ENCODE assay signal across 10 mouse cellular contexts in the genomic region with DNA sequence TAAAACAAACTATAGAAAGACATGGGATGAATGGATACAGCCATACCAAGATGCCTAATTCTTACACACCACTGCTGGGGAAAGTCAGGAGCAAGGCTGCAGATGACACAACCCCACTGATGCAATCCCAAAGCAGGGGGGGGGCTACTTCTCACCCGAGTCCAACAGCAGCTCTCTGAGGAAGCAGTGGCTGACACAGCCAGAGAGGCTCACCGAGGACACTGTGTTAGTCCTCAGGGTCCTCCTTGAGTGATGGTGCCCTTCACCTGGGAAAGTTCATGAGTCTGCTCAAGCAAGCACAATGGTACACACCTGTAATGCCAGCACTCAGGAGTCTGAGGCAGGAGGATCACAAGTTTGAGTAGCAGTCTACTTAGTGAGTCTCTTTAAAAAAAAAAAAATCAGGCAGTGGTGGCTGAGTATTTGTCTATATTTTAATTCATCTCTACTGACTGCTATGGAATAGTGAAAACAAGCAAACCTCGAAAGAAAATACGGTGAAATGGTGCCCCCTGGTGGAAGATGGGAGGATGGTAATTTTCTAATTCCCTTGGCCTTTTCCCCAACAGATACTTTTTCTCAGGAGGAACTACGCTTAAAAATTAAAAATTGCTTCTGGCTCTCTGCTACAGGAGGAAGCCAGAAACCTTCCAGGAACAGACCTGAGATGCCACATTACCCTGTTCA. TPM values are rescaled to one million over a fixed set of nuclear protein-coding genes. Genes with fewer than 3 reads are reported as not detected.
DNase-seq lines count a peak whose midpoint lies in the region; ATAC-seq and TF ChIP-seq lines count a peak whose summit lies in the region.
"Had no signal": no experiment of that assay in that cellular context is flagged by ENCODE, and none has a peak within 500 bp of the region (broad histone marks: within the 10 kb centered on the region; RNA-seq: fewer than 3 reads in every experiment).

No protein-coding gene starts in this region.

- 0 out of 2 replicates have a peak, but pooled peaks cover 3% of the 10 kb centered on the region for H3K4me1 ChIP-seq in hindbrain, embryonic 10.5 days (replicated peaks)
- H3K4me1 ChIP-seq in hindbrain, embryonic 16.5 days (ENCODE audit: control insufficient read depth, insufficient read depth, low read depth, low read length): no peaks in the 10 kb centered on the region
- H3K4me1 ChIP-seq in ES-E14 (ENCODE audit: control insufficient read depth in 2 of 2, insufficient read depth in 2 of 2, low read length in 2 of 2, poor library complexity in 1 of 2): no peaks in the 10 kb centered on the region
- no peaks in the 10 kb centered on the region for H3K4me1 ChIP-seq in stomach, postnatal 0 days (replicated peaks; ENCODE audit: control insufficient read depth, insufficient read depth)

- DNase-seq in hindbrain, embryonic 10.5 days (ENCODE audit: low spot score): peak; percentile 49
- DNase-seq in ES-E14 (ENCODE audit: low read depth, low spot score): peak; percentile 65
- peak; percentile 52 for DNase-seq in cerebellum, adult 11-12 months
- peak; percentile 70 to 81 for DNase-seq in frontal cortex, postnatal 36 days (ENCODE audit: low spot score in 2 of 2)
- peak; percentile 68 to 84 for DNase-seq in layer of hippocampus, postnatal 14 days (ENCODE audit: low spot score in 2 of 2)
- peak; percentile 76 for DNase-seq in stomach, postnatal 0 days (ENCODE audit: low spot score)

- WGBS in hindbrain, embryonic 10.5 days: 40% methylated on average over 5 of the region's 5 CpGs
- WGBS in hindbrain, embryonic 16.5 days: 36% methylated on average over 5 of the region's 5 CpGs
- 11% methylated on average over 5 of the region's 5 CpGs for WGBS in stomach, postnatal 0 days

- in situ Hi-C loops in ES-E14 (cut with MboI; ENCODE audit: low sequenced_read_pairs in 2 of 2, unreplicated experiment in 2 of 2): no loop called here

- no peak; the same call in 1 of the 2 replicates for ATAC-seq in hindbrain, embryonic 16.5 days
- ATAC-seq in megakaryocyte progenitor cell, adult 5-6 weeks (replicated peaks; ENCODE audit: poor library complexity): peak; percentile 90
- peak; percentile 64 for ATAC-seq in stomach, postnatal 0 days (ENCODE audit: low FRiP score, low TSS enrichment)

- H3K9me3 ChIP-seq in hindbrain, embryonic 10.5 days: no peaks in the 10 kb centered on the region
- no peaks in the 10 kb centered on the region for H3K9me3 ChIP-seq in hindbrain, embryonic 16.5 days (ENCODE audit: control insufficient read depth, low read length)
- no peaks in the 10 kb centered on the region for H3K9me3 ChIP-seq in ES-E14 (ENCODE audit: control insufficient read depth, insufficient read depth, low read depth, low read length)
- no peaks in the 10 kb centered on the region for H3K9me3 ChIP-seq in stomach, postnatal 0 days (ENCODE audit: control insufficient read depth, low read length)
- H3K9me3 ChIP-seq: embryonic facial prominence, embryonic 13.5 days; neural tube, embryonic 13.5 days had no signal

- H3K27ac ChIP-seq in hindbrain, embryonic 10.5 days: no peak overlapping the region
- H3K27ac ChIP-seq in hindbrain, embryonic 16.5 days (ENCODE audit: low read depth, low read length): no peak overlapping the region
- H3K27ac ChIP-seq in ES-E14 (ENCODE audit: insufficient read depth, low read depth, low read length, poor library complexity, severe bottlenecking): no peak overlapping the region
- no peak overlapping the region for H3K27ac ChIP-seq in stomach, postnatal 0 days (replicated peaks)
- H3K27ac ChIP-seq: embryonic facial prominence, embryonic 13.5 days; neural tube, embryonic 13.5 days had no signal

- no peak overlapping the region for H3K9ac ChIP-seq in hindbrain, embryonic 16.5 days (ENCODE audit: low read depth, low read length)
- H3K9ac ChIP-seq in ES-E14 (ENCODE audit: insufficient read depth, low read depth, low read length, poor library complexity, severe bottlenecking): no peak overlapping the region
- no peak overlapping the region for H3K9ac ChIP-seq in stomach, postnatal 0 days (ENCODE audit: low read length)
- H3K9ac ChIP-seq: embryonic facial prominence, embryonic 13.5 days; neural tube, embryonic 13.5 days had no signal

- TF ChIP-seq EP300 in stomach, postnatal 0 days (optimal IDR thresholded peaks at IDR 0.05): no peak

- no peak overlapping the region for H3K4me2 ChIP-seq in hindbrain, embryonic 16.5 days (ENCODE audit: low read length)
- no peak overlapping the region for H3K4me2 ChIP-seq in stomach, postnatal 0 days (replicated peaks; ENCODE audit: low read depth)
- H3K4me2 ChIP-seq: embryonic facial prominence, embryonic 13.5 days; neural tube, embryonic 13.5 days had no signal

- H3K36me3 ChIP-seq in hindbrain, embryonic 10.5 days: peaks cover 26% of the 10 kb centered on the region
- peaks cover 11% of the 10 kb centered on the region for H3K36me3 ChIP-seq in hindbrain, embryonic 16.5 days (ENCODE audit: control insufficient read depth, insufficient read depth, low read length)
- H3K36me3 ChIP-seq in ES-E14 (ENCODE audit: control insufficient read depth, insufficient read depth, low read length, poor library complexity, severe bottlenecking): no peaks in the 10 kb centered on the region
- H3K36me3 ChIP-seq in stomach, postnatal 0 days (ENCODE audit: control insufficient read depth, insufficient read depth, low read length): peaks cover 5% of the 10 kb centered on the region

- no peak overlapping the region for H3K4me3 ChIP-seq in hindbrain, embryonic 10.5 days
- no peak overlapping the region for H3K4me3 ChIP-seq in hindbrain, embryonic 16.5 days (ENCODE audit: low read length)
- no peak overlapping the region for H3K4me3 ChIP-seq in ES-E14 (ENCODE audit: insufficient read depth in 1 of 2, low read depth in 1 of 2, low read length in 2 of 2, poor library complexity in 1 of 2, severe bottlenecking in 1 of 2)
- H3K4me3 ChIP-seq in stomach, postnatal 0 days (ENCODE audit: low read depth, low read length): no peak overlapping the region
- H3K4me3 ChIP-seq: embryonic facial prominence, embryonic 13.5 days; neural tube, embryonic 13.5 days had no signal

- H3K27me3 ChIP-seq in hindbrain, embryonic 10.5 days (ENCODE audit: insufficient read depth, poor library complexity, severe bottlenecking): no peaks in the 10 kb centered on the region
- no peaks in the 10 kb centered on the region for H3K27me3 ChIP-seq in hindbrain, embryonic 16.5 days (replicated peaks; ENCODE audit: control insufficient read depth, insufficient read depth, low read length)
- no peaks in the 10 kb centered on the region for H3K27me3 ChIP-seq in stomach, postnatal 0 days (ENCODE audit: control insufficient read depth, insufficient read depth, low read length)
- H3K27me3 ChIP-seq: embryonic facial prominence, embryonic 13.5 days; neural tube, embryonic 13.5 days had no signal

- TF ChIP-seq CTCF in stomach, postnatal 0 days (IDR thresholded peaks at IDR 0.05; ENCODE audit: low read depth): peak; percentile 88

TF ChIP-seq in ES-E14, 5 proteins besides CTCF, POLR2A, EP300 and RAD21:
- TF ChIP-seq CHD2 (IDR thresholded peaks at IDR 0.05; ENCODE audit: low read depth, low read length) (no peak), ZC3H11A (IDR thresholded peaks at IDR 0.05; ENCODE audit: borderline replicate concordance, low read depth, low read length) (peak; percentile 97)

RNA-seq across cellular contexts. Expression of a gene that starts 12.2 kb away (rescaled TPM):
- polyA plus RNA-seq in hindbrain, embryonic 10.5 days (2016; fragmentation: Nextera tagmentation; extraction: Ambion mirVana): 37.9 and 48.3 TPM in 2 replicates
- 69.3 and 69.6 TPM in 2 replicates for polyA plus RNA-seq in hindbrain, embryonic 16.5 days (2015; fragmentation: Nextera tagmentation; extraction: Ambion mirVana)
- 12.6 and 20.3 TPM in 2 replicates for total RNA-seq in ES-E14 (2012; rRNA removed)
- 10 to 100 TPM; 79.6 to 84.0 TPM for total RNA-seq in layer of hippocampus, postnatal 14 days (2021)
- total RNA-seq in megakaryocyte progenitor cell, adult 5-6 weeks (2015): 35.3 and 37.8 TPM in 2 replicates
- 35.4 and 58.6 TPM in 2 replicates for total RNA-seq in megakaryocyte progenitor cell, adult 5-6 weeks (2017)
- 42.9 and 43.8 TPM in 2 replicates for polyA plus RNA-seq in stomach, postnatal 0 days (2015; fragmentation: Nextera tagmentation; extraction: Ambion mirVana)

RNA-seq across cellular contexts. Expression of a gene that starts 12.2 kb away (rescaled TPM):
- 32.6 and 33.6 TPM in 2 replicates for polyA plus RNA-seq in hindbrain, embryonic 10.5 days (2016; fragmentation: Nextera tagmentation; extraction: Ambion mirVana)
- 24.8 and 30.7 TPM in 2 replicates for polyA plus RNA-seq in hindbrain, embryonic 16.5 days (2015; fragmentation: Nextera tagmentation; extraction: Ambion mirVana)
- 10.6 and 11.3 TPM in 2 replicates for total RNA-seq in ES-E14 (2012; rRNA removed)
- 10 to 100 TPM; 18.6 to 21.4 TPM for total RNA-seq in layer of hippocampus, postnatal 14 days (2021)
- total RNA-seq in megakaryocyte progenitor cell, adult 5-6 weeks (2015): 3.3 and 3.5 TPM in 2 replicates
- 2.2 and 4.1 TPM in 2 replicates for total RNA-seq in megakaryocyte progenitor cell, adult 5-6 weeks (2017)
- polyA plus RNA-seq in stomach, postnatal 0 days (2015; fragmentation: Nextera tagmentation; extraction: Ambion mirVana): 328 and 372 TPM in 2 replicates

RNA-seq across cellular contexts. Expression of a gene that starts 50.2 kb away (rescaled TPM):
- 0.48 and 0.51 TPM in 2 replicates for polyA plus RNA-seq in hindbrain, embryonic 10.5 days (2016; fragmentation: Nextera tagmentation; extraction: Ambion mirVana)
- polyA plus RNA-seq in hindbrain, embryonic 16.5 days (2015; fragmentation: Nextera tagmentation; extraction: Ambion mirVana): 0.69 and 0.78 TPM in 2 replicates
- 0.48 and 1.4 TPM in 2 replicates for total RNA-seq in ES-E14 (2012; rRNA removed)
- total RNA-seq in layer of hippocampus, postnatal 14 days (2021): 1 to 10 TPM in 1 of 2 experiments, under 1 TPM in 1; 0.62 to 1.7 TPM
- total RNA-seq in megakaryocyte progenitor cell, adult 5-6 weeks (2015): not detected in 2 replicates
- total RNA-seq in megakaryocyte progenitor cell, adult 5-6 weeks (2017): 0.78 TPM in 1 of 2 replicates, not detected in the other
- 4.0 and 4.7 TPM in 2 replicates for polyA plus RNA-seq in stomach, postnatal 0 days (2015; fragmentation: Nextera tagmentation; extraction: Ambion mirVana)

RNA-seq across cellular contexts. Expression of a gene that starts 50.2 kb away (rescaled TPM):
- polyA plus RNA-seq in hindbrain, embryonic 10.5 days (2016; fragmentation: Nextera tagmentation; extraction: Ambion mirVana): 45.4 and 49.9 TPM in 2 replicates
- 12.0 and 15.1 TPM in 2 replicates for polyA plus RNA-seq in hindbrain, embryonic 16.5 days (2015; fragmentation: Nextera tagmentation; extraction: Ambion mirVana)
- 26.1 and 34.0 TPM in 2 replicates for total RNA-seq in ES-E14 (2012; rRNA removed)
- total RNA-seq in layer of hippocampus, postnatal 14 days (2021): 1 to 10 TPM; 6.5 to 7.2 TPM
- 12.3 and 23.4 TPM in 2 replicates for total RNA-seq in megakaryocyte progenitor cell, adult 5-6 weeks (2015)
- total RNA-seq in megakaryocyte progenitor cell, adult 5-6 weeks (2017): 17.4 and 19.5 TPM in 2 replicates
- 18.5 and 21.9 TPM in 2 replicates for polyA plus RNA-seq in stomach, postnatal 0 days (2015; fragmentation: Nextera tagmentation; extraction: Ambion mirVana)
